Mouse (Mus musculus): Measurements from ENCODE around the gene Lrmp. TPM values are rescaled to one million over a fixed set of nuclear protein-coding genes. Genes with fewer than 3 reads are reported as not detected.

Lrmp gene
- polyA plus RNA-seq, 1 experiment from 2014 or later: 0.04 TPM

- TF ChIP-seq CTCF (IDR thresholded peaks at IDR 0.05): no peak
- ChIA-PET CTCF (no interaction called here), POLR2A (no interaction called here)
- no peaks in the 10 kb centered on the region for H3K27me3 ChIP-seq
- ATAC-seq: no peak
- no peak for DNase-seq (ENCODE audit: low read depth, low spot score)
- in situ Hi-C loops (cut with MboI; ENCODE audit: low pct_unique_long_range_greater_than_20kb): no loop called here
These were observed 11.1 kb upstream of the Lrmp start for GRCm38 (mm10) chr6:145104241-145104939.

GRCm38 (mm10) chr6:145105439-145105838, 10.0 kb upstream of the Lrmp start:
- POLR2A ChIA-PET: no interaction called here

GRCm38 (mm10) chr6:145106163-145106842, 9.2 kb upstream of the Lrmp start:
- in situ Hi-C loops (cut with MboI; ENCODE audit: low pct_unique_long_range_greater_than_20kb): no loop called here
- ChIA-PET CTCF (interaction anchor here (1.1 to 1.4 kb wide), 2 partner anchors 9 to 23 kb away, joined by 3 read pairs; no protein-coding TSS in a partner anchor), POLR2A (no interaction called here)
- no peak for TF ChIP-seq CTCF (IDR thresholded peaks at IDR 0.05)
- ATAC-seq: no peak
- no peaks in the 10 kb centered on the region for H3K27me3 ChIP-seq
- DNase-seq (ENCODE audit: low read depth, low spot score): no peak

More at GRCm38 (mm10) chr6:145105439-145105838, 10.0 kb upstream of the Lrmp start:
- in situ Hi-C loops (cut with MboI; ENCODE audit: low pct_unique_long_range_greater_than_20kb): no loop called here
- no peaks in the 10 kb centered on the region for H3K27me3 ChIP-seq
- CTCF ChIA-PET: no interaction called here
- DNase-seq (ENCODE audit: low read depth, low spot score) (no peak), ATAC-seq (no peak)
- TF ChIP-seq CTCF (IDR thresholded peaks at IDR 0.05): no peak

GRCm38 (mm10) chr6:145110786-145111185, 4.7 kb upstream of the Lrmp start:
- POLR2A ChIA-PET: interaction anchor here (1.4 kb wide), 1 partner anchor 12 kb away, joined by 3 read pairs; no protein-coding TSS in a partner anchor
- H3K27me3 ChIP-seq: no peaks in the 10 kb centered on the region
- ATAC-seq (peak; percentile 72), DNase-seq (ENCODE audit: low read depth, low spot score) (no peak)
- TF ChIP-seq CTCF (IDR thresholded peaks at IDR 0.05): no peak
- CTCF ChIA-PET: no interaction called here
- in situ Hi-C loops (cut with MboI; ENCODE audit: low pct_unique_long_range_greater_than_20kb): no loop called here

- H3K27me3 ChIP-seq: no peaks in the 10 kb centered on the region
- ATAC-seq: no peak
- ChIA-PET POLR2A (no interaction called here), CTCF (interaction anchor here (2.1 kb wide), 1 partner anchor 24 kb away, joined by 8 read pairs; no protein-coding TSS in a partner anchor)
- no peak for TF ChIP-seq CTCF (IDR thresholded peaks at IDR 0.05)
- no peak for DNase-seq (ENCODE audit: low read depth, low spot score)
- in situ Hi-C loops (cut with MboI; ENCODE audit: low pct_unique_long_range_greater_than_20kb): no loop called here
These were observed 2.6 kb upstream of the Lrmp start for GRCm38 (mm10) chr6:145112865-145113264.

- ChIA-PET CTCF (no interaction called here), POLR2A (no interaction called here)
- no peaks in the 10 kb centered on the region for H3K27me3 ChIP-seq
- ATAC-seq (no peak), DNase-seq (ENCODE audit: low read depth, low spot score) (no peak)
- TF ChIP-seq CTCF (IDR thresholded peaks at IDR 0.05): no peak
- in situ Hi-C loops (cut with MboI; ENCODE audit: low pct_unique_long_range_greater_than_20kb): no loop called here
These were observed 892 bp upstream of the Lrmp start for GRCm38 (mm10) chr6:145114561-145114960.

GRCm38 (mm10) chr6:145116098-145116672, 732 bp downstream of the Lrmp start:
- ATAC-seq: no peak
- in situ Hi-C loops (cut with MboI; ENCODE audit: low pct_unique_long_range_greater_than_20kb): no loop called here
- DNase-seq (ENCODE audit: low read depth, low spot score): no peak
- no peak for TF ChIP-seq CTCF (IDR thresholded peaks at IDR 0.05)
- ChIA-PET POLR2A (no interaction called here), CTCF (interaction anchor here (1.8 kb wide), 1 partner anchor 28 kb away, joined by 5 read pairs; no protein-coding TSS in a partner anchor)
- H3K27me3 ChIP-seq: no peaks in the 10 kb centered on the region

- ATAC-seq (no peak), DNase-seq (ENCODE audit: low read depth, low spot score) (no peak)
- in situ Hi-C loops (cut with MboI; ENCODE audit: low pct_unique_long_range_greater_than_20kb): no loop called here
- TF ChIP-seq CTCF (IDR thresholded peaks at IDR 0.05): no peak
- CTCF ChIA-PET: no interaction called here
- POLR2A ChIA-PET: no interaction called here
- no peaks in the 10 kb centered on the region for H3K27me3 ChIP-seq
These were observed 4.6 kb downstream of the Lrmp start for GRCm38 (mm10) chr6:145120086-145120485.

- POLR2A ChIA-PET: no interaction called here
- H3K27me3 ChIP-seq: no peaks in the 10 kb centered on the region
- CTCF ChIA-PET: no interaction called here
- ATAC-seq (no peak), DNase-seq (ENCODE audit: low read depth, low spot score) (no peak)
- in situ Hi-C loops (cut with MboI; ENCODE audit: low pct_unique_long_range_greater_than_20kb): no loop called here
- TF ChIP-seq CTCF (IDR thresholded peaks at IDR 0.05): no peak
These were observed 5.5 kb downstream of the Lrmp start for GRCm38 (mm10) chr6:145120787-145121589.

GRCm38 (mm10) chr6:145121590-145122420, 6.4 kb downstream of the Lrmp start:
- ChIA-PET POLR2A (no interaction called here), CTCF (no interaction called here)
- TF ChIP-seq CTCF (IDR thresholded peaks at IDR 0.05): no peak
- ATAC-seq: no peak
- no peaks in the 10 kb centered on the region for H3K27me3 ChIP-seq
- no peak for DNase-seq (ENCODE audit: low read depth, low spot score)
- in situ Hi-C loops (cut with MboI; ENCODE audit: low pct_unique_long_range_greater_than_20kb): no loop called here
